Mouse (Mus musculus) lung, postnatal 4 days (tissue): ENCODE measurements at regions not wholly inside any gene's neighbourhood (a gene's known extent, or its start where the extent isn't known, plus 50 kb on each side); places are given as distances from the start of the nearest gene placed in this dataset.
A peak's percentile ranks its signal among the peaks of the same experiment; 100 is the strongest.

ENCODE experiments used
- DNase-seq, 2 experiments: peaks; one replicate each; pipeline ENCODE4 v3.0.0; 2021

DNA sequence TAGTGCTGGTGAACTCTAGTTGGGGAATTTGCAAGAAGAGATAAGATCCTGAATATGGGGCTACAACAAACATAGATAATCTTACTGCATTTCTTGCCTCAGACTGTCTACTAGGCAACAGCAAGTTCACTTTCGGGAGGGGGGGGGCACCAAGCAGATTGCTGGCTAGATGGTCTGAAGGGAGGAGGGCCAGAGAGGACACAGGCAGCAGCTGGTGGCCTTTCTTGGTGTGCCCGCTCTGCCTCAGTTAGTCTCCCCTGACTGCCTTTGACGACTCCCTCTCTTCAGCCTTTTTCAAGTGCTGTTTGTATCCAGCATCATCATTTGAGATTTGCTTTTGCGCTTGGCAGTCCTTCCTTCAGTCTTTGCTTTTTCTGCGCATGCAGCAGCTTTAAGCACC, 242.2 kb downstream of the 1500009L16Rik start:
- no peak for DNase-seq

DNA sequence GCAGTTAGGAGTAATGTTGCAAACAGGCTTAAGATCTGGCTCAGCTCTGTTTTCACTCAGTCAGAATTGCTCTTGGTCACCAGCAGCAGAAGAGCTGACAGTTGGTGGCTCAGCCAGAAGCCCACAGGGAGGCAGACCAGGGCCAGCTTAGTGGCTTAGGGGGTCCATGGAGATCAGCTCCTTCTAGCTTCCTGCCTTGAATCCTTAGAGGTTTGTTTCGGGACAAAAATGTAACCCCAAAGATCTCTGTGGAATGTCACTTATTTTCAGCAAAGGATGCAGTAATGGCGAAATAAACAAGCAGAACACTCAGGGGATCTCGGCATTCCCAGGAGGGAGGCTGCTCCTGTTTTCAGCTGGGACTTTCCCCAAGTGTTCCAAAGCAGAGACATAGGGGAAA, 247.8 kb downstream of the 1500009L16Rik start:
- peak in 1 of 2 experiments; percentile 64 for DNase-seq

DNA sequence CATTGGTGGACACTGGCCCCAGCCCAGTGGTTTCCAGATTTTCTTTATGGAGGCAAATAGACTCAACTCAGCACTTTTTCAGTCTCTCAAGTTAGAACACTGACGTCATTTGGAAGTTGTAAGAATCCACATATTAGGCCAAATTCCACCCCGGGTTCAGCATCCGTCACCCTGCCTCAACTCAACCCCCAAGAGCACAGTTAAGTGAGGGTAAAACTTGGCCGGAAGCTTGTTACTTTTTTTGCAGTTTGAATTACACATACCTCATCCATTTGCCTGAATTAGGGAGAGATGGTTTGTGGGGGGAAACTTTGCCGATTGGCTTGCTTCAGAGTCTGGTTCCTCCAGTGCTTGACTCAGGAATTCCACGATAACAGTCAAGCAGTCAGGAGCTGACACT, 251.9 kb downstream of the 1500009L16Rik start:
- DNase-seq: peak in 1 of 2 experiments; percentile 33

DNA sequence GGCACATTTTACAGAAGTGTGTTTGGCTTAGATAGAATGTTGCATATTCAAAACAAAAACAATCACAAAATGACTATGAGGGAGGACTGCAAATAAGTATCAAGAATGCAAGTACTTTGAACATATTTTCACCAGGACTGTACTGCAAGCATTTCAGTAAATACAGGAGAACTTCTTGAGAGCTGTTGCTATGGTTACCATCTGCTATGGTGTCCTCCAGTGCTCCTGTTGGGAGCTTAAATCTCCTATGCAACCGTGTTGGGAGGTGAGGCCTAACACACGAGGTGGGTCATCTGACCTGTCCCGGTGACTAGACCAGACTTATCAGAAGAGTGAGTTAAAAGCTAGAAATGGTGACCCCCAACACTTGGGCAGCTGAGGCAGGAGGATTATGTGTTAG, 253.9 kb downstream of the 1500009L16Rik start:
- no peak for DNase-seq

DNA sequence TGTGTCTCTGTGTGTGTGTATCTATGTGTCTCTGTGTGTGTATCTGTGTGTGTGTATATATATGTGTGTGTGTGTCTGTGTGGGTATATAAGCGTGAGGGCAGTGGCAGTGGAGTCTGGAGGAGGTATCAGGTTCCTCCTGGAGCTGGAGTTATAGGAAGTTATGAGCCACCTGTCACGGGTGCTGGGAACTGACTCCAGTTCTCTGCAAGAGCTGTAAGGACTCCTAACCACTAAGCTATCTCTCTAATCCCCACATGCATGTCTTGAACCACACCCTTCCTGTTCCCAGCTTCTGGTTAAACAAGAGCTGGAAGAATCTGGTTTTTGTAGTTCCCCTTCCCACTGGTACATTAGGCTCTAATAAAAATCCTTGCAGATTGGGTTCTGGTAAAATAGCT, 257.3 kb downstream of the 1500009L16Rik start:
- DNase-seq: no peak

DNA sequence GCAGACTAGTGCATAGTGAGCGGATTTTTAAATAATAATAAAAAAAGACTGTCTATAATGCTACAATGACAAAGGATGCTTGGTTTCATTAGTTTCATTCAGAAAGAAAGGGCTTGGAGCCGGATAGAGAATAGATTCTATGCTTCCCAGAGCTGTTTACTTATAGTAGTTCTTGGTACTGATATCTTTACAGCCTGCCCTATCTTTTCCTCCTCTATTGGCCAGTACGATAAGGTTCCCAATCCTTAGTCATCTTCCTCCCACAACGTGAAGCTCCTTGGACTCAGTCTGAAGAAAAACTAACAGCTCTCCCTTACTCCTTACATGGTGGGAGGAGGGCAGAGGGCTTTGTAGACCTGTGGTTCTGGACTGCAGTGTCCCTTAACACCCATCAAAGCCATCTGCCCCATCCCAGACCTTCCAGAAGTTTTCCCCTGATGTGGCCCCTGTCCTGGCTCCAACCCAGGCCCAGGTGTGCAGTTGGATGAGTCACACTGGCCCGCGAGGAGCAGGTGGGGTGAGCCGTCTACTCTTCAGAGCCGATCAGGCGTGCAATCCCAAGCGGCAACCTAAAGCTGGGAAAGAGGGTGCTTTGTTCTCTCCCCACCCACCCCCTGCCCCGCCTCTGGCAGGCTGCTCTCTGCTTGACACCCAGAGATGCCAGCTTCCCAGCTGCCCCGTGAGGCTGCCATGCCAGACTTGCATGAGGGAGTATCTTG, 262.2 kb downstream of the 1500009L16Rik start:
- DNase-seq: no peak

DNA sequence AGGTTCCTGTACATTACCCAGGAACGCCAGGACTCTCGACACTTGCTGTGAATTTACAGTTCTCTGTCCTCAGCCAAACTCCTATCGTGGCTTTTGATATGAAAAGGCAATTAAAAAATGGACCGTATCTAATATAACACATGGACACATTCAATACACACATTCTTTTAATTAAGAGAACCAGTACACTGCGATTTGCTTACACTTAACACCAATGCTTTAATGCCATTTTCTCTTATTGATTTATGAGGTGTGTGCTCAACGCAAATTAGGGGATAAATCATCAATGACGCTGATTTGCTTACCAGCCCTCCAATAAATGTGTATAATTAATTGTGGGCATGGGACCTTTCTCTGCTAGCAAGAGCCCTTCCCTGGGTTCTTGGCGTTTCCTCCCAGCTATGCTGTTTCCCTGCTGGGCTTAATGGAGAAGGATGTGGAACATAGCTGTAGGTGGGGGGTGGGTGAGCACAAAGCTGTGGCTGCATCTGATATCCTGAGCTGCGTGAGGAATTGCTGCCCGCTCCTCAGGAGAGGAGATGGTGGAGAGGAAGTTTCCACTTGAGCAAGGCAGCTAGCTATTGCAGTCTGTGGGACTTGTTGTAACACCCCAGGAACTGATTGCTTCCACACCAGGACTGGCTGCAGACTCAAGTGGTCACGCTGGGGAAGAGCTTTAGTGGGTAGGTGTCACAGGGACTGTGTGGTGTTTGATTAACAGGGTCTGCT, 270.1 kb downstream of the 1500009L16Rik start:
- DNase-seq: peak; percentile 24 to 59

DNA sequence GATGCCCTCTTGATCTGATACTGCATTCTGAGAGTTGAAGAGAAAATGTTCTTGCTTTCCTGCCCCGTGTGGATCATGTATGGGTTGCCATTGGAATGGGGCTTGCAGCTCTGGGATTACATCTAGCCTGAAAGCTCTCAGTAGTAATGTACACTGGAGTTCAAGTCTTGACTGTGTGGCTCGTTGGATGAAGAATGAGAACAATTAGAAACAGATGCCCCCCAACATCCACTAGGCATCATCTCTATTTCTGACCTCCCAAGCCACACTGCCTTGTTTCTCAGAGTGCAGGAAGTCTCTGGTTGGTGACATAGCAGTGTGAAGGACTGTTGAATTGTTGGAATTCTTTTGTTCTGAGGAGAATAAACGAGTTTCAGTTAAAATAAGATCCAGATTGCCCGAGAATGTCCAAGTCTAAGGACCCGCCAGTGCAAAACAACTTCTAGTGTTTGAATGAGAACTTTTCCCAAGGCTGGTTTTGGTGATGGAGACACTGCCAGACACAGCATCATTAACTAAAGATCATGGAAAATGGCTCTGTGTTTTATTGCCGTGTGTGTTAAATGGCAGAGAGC, 272.4 kb downstream of the 1500009L16Rik start:
- no peak for DNase-seq

DNA sequence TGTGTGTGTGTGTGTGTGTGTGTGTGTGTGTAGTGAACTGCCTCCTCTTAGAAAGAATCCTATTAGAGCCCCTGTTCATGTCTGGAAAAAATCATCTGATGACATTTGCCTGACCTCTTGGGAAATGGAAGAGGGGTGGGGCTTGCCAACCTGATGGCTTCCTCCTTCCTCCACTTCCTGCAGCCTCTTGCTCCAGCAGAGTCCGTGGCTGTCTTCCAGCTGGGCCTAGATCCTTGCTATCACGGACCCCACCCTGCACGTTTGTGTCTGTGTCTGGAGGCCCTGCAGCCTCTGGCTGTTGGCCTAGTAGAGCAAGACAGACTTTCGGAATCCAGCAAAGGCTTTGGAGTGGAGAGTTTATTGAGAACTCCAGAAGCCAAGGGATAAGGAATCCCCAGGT, 273.2 kb downstream of the 1500009L16Rik start:
- peak; percentile 80 to 91 for DNase-seq

DNA sequence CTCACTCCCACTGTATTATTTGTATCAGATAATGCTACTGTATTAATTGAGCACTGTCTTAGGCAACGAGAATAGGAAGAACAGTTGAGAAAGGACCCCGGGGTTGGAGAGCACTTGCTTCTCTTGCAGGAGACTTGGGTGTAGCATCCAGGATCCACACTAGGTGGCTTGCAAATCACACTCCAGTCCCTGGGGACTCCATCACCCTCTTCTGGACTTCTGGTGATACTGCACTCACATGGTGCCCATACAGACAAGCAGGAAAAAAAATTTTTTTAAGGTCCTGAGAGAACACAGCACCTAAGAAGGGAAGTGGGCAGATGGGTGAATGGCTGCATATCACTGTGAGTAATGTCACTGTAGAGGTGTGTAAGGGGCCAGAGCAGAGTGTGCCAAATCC, 273.8 kb downstream of the 1500009L16Rik start:
- DNase-seq: peak in 1 of 2 experiments; percentile 36

DNA sequence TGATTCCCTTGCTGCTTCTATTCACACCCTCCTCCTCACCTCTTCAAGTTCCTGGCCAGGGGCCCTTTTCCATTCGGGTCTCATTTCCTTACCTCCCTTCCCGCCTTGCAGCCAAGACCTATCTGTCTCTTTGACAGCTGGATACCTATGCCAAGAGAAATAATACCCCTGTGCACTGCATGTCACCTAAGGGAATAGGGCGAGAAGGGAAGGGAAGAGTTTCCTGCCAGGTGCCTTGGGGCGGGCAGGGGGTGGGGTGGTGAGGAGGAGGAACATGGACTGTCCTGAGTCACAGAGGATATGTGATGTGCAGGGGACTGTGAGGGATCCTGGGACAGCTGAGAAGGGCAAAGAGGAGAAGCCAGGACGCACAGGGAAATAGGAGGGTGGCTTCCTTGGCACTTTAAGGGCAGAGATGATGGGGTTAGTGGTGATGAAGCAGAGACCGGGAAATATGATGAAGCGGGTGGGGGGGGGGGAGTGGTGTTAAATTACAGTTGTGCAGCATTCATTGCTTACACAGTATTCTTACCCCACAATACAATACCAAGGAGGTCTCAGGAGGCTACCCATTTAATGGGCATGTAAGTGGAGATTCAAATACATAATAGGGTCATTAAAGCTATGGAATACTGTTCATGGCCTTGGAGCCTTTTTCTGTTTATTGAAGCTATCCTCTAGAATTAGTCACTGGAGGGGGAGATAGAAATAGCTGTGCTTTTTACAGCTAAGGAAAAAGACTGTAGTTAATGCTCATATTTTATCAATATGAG, 278.0 kb downstream of the 1500009L16Rik start:
- no peak for DNase-seq

DNA sequence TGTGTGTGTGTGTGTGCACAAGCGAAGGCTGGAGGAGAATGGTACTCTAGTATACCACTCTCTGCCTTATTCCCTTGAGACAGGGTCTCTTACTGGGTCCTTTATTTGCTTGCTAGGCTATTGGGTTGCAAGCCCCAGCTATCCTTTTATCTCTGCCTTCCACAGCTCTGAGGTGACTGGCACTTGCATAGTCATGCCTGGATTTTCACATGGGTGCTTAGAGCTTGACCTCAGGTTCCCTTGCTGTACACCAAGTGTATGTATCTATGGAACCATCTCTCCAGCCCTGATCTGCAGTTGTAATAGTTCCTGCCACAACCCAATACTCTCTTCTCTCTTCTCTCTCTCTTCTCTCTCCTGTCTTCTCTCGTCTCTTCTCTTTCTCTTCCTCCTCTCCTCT, 280.1 kb downstream of the 1500009L16Rik start:
- DNase-seq: no peak

DNA sequence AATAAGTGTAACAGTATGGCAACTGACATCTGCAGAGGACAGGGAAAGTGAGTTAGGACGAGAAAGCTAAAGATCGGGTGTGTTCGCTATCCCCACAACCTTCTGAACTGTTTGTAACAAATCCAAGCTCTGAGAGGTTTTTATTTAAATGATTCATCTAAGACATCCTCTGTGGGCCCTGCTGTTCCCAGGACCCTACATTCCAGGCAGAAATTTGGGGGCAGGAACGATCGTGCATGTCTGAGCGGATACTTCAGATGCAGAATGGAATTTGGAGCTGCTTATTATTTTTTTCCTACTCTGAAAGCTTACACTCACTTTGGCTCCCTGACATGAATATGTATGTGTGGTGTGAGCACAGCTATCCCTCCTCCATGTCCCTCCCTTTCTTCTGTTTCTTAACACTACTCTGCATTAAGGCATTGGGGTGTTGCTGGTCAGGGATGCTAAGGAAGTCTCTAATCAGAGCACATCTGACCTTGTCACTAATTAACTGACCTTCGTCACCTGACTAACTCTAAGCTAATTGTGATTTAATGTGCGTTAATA, 281.0 kb downstream of the 1500009L16Rik start:
- peak in 1 of 2 experiments; percentile 38 for DNase-seq

DNA sequence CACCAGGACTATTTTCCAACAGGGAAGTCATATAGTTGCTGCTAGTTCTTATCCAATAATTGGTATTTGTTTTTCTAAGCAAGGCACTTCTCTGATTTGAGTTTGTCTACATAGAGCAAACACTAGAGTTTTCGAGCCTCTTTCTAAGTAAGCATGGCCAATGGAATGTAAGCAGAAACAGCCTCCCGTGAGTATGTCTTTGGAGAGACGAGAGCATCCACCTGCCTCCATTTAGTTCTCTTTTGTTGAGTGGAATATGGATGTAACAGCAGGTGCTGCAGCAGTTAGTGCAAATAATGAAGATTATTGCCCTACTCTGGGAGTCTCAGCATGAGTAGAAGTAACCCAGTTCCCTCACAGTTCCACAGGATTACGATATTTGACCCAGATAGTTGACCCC, 286.3 kb downstream of the 1500009L16Rik start:
- no peak for DNase-seq

DNA sequence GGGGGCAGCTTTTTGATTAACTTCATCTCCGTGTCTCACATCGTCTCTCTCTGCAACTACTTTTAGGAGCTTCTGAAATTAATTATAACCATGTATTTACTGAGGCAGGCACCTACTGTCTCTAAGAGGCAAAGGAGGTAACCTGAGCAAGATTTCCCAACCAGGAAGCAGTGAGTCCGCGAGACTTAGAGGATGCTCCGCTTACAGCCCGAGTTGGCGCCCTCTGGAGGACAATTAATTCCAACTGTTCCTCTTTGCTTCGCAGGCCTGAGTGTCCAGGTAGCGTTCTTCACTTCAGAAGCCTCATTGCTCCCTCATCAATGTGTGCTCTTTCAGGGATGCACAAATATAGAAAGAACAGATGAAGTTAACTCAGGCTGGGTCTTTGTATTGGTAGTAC, 296.7 kb downstream of the 1500009L16Rik start:
- DNase-seq: peak; percentile 45 to 68

DNA sequence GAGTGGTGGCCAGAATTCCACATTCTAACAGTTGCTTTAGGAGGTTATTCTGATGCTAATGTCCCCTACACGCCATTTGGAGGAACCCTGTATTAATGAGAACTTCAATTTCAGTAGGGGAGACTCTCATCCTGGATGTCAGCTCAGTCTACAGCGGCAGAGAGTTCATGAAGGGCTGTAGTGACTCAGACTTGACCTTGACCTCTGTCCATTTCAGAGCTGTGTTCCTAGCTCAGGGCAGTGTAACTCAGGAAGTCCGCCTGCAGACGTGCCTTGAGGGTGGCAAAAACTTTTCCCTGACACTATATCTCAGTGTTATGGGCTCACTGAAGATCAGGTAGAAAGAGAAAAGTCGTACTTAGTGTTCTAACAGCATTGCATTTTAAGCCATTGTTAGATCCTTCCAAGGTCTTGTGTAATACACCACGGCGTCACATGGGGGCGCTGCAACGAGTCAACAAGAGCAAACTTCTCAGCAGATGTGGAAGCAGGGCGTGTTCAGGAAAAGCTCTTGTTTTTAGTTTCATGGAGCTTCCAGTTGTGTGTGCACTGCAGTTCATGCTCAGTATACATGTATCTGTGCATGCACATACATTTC, 297.5 kb downstream of the 1500009L16Rik start:
- peak; percentile 62 to 72 for DNase-seq

DNA sequence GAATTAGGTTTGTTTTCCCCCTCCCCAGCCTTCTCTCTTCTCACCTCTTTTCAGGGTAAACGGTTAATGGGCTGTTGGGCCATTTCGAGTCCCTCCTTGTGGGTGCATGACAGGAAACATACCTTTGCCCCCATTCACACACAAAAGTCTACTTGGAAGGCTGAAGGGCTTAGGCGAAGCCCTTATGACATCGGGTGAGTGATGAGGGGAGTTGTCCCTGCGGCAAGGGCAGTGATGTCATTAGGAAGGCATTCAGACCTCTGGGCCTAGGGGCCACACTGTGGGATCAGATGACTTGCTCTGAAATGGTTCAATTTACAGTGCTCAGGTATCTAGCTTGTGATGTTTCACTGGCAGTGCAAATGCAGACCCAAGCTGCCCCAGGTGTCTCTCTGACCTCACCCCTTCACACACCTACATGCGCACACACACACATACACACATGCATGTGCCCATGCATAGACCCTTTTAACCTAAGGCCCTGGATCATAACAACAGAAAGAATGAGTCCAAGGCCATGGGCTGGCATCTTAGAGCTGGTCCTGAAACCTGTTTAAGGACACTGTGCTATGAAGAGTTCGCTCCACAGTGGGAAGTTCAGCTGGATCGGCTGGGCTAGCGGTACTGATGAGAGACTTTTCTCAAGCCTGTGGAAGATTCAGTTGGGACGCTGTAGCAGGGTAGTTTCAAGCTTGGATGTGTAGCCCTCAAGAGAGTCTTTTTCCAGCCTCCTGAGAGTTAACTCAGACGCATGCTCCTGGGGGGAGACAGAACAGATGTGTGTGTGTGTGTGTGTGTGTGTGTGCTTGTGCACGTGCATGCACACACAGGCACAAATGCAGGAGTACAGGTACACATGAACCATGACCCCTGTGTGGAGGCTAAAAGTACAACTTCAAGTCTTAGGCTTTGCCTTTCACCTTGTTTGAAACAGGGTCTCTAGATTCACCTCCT, 298.8 kb downstream of the 1500009L16Rik start:
- no peak for DNase-seq

DNA sequence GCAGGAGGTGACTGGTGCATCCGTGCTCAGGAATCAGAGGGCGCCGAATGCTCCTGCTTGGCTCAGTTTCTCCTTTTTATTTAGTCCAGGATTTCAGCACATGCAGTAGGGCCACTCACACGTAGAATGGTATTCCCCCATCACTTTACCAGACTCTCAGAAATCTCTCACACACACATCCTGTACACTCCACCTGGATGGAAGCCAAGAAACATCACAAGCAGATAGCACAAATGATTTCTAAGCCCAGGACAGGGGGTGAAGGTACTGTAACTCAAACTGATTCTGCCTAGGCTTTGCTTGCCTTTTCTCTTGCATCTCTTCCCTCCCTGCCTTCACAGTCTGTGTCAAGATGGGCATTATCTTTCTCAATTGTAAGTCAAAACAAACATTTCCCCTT, 301.6 kb downstream of the 1500009L16Rik start:
- no peak for DNase-seq

DNA sequence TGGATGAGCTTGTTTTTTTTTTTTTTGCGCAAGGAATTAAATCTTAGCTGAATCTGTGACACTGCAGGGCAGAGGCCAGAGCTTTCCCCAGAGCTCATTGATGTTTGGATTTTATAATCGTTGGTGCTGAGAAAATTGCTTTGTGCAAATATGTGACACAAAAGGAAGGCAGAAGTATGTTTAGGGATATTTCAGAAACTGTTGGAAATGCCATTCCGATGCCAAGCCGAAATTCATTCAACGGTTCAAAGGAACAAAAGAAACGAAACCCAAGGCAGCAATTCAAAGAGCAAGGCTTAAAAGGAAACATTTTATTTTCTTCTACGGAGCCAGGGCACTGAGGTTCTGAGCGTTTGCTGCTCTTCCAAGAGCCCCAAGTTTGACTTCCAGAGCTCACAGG, 302.2 kb downstream of the 1500009L16Rik start:
- DNase-seq: no peak

DNA sequence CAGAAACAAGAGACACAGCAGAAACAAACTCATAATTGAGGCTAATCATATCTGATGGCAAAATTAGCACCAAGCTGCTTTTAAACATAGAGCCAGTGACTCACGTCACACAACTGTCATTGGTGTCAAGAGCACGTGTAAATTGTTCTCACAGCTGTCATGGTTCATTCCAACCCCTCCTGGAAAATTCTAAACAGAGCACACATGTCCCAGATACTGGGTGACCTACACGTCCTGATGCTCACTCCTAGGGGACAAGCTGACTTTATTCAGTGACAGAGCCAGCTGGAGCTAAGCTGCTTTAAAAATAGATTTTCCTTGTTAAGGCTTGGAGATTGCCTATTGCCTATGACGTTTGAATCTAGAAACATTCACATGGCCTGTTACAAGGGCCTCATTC, 304.1 kb downstream of the 1500009L16Rik start:
- no peak for DNase-seq

DNA sequence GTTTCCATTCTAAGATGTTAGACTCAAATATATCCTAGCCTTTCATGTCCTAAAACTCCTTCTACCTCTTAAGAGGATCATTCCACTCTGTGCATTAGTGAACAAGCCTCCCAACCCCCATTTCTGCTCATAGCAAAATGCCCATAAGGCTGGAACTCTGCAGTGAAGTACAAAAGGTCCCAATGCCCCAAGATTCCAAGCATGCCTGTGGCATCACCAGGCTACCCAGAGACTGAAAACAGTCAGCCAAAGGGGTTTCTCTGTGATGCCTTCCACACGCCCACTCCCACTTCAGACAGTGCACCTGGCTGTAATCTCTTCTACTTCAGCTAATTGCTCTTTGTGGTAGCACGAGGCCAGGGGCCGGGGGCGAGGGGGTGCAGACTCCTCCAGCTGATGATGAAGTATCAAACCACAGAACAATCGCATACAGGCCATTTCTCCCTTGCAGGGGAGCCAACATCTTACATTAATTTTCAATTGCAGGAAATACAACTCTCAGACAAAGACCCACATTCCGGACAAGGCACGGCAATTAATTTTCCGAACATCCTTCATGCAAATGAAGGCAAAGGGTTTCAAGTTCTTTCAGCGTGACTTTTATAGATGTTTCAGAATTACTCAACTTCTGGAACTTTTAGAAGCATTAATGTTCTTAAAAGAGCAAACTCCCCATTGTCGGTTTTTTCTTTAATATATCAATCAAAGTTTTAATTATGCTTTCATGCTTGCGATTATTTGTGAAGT, 313.6 kb downstream of the 1500009L16Rik start:
- peak in 1 of 2 experiments; percentile 38 for DNase-seq
